Mouse (Mus musculus) gastrocnemius, postnatal 25 days (tissue): ENCODE measurements around the gene Bad. TPM values are rescaled to one million over a fixed set of nuclear protein-coding genes. Genes with fewer than 3 reads are reported as not detected.

Source experiments
- microRNA-seq, 2 experiments: library from miRNA; unstranded; fragments of <30 nt; microRNA quantifications; one replicate each; pipeline ENCODE4 v1.2.0; 2021; ENCODE audit warnings: borderline replicate concordance in 2 of 2
- total RNA-seq, 2 experiments: library from RNA; stranded (reverse); gene quantifications; 1 replicate in 1 of 2; 2 replicates in 1 of 2; pipeline ENCODE4 v1.2.3; 2021

Gene Bad
- total RNA-seq, 2 experiments from 2014 or later: 11.5 to 14.3 TPM

Small RNA genes lying within 50 kb of the gene (microRNA-seq; reads per million reads assigned to microRNA genes)
- gene Mir6990: 3.4 to 3.7 reads per million in 2 experiments

Other genes starting within 250 kb of the Bad start
- 1 to 10 TPM; 6.7 to 7.2 TPM for gene Rps6ka4, start 101.2 kb upstream of the Bad start, total RNA-seq
- under 1 TPM; 0.40 to 0.41 TPM for gene Ccdc88b, start 83.7 kb upstream of the Bad start, total RNA-seq
- 10 to 100 TPM; 28.8 to 32.2 TPM for gene Trmt112, start 32.2 kb upstream of the Bad start, total RNA-seq
- gene Prdx5, start 31.8 kb upstream of the Bad start, total RNA-seq: 100 to 1,000 TPM; 212 to 215 TPM
- 10 to 100 TPM; 86.8 to 89.5 TPM for gene Esrra, start 20.0 kb upstream of the Bad start, total RNA-seq
- gene Catsperz, start 16.5 kb upstream of the Bad start, total RNA-seq: not detected
- gene Kcnk4, start 7.3 kb upstream of the Bad start, total RNA-seq: not detected
- gene Gpr137, start 619 bp downstream of the Bad start, total RNA-seq: 10 to 100 TPM in 1 of 2 experiments, 1 to 10 TPM in 1; 9.5 to 10.9 TPM
- gene Ppp1r14b, start 33.1 kb downstream of the Bad start, total RNA-seq: 100 to 1,000 TPM; 113 to 131 TPM
- gene Plcb3, start 34.6 kb downstream of the Bad start, total RNA-seq: 10 to 100 TPM in 1 of 2 experiments, 1 to 10 TPM in 1; 9.8 to 10.4 TPM
- gene Fkbp2, start 38.6 kb downstream of the Bad start, total RNA-seq: 10 to 100 TPM in 1 of 2 experiments, 1 to 10 TPM in 1; 7.9 to 12.4 TPM
- gene Vegfb, start 45.8 kb downstream of the Bad start, total RNA-seq: 100 to 1,000 TPM; 143 to 156 TPM
- 10 to 100 TPM; 31.3 to 32.9 TPM for gene Dnajc4, start 50.7 kb downstream of the Bad start, total RNA-seq
- gene Nudt22, start 54.3 kb downstream of the Bad start, total RNA-seq: 10 to 100 TPM; 15.6 to 17.2 TPM
- 10 to 100 TPM; 21.5 to 24.5 TPM for gene Trpt1, start 54.3 kb downstream of the Bad start, total RNA-seq
- 1 to 10 TPM in 1 of 2 experiments, under 1 TPM in 1; 0.84 to 1.2 TPM for gene Fermt3, start 77.6 kb downstream of the Bad start, total RNA-seq
- gene Stip1, start 98.1 kb downstream of the Bad start, total RNA-seq: 10 to 100 TPM; 86.5 to 95.6 TPM
- 100 to 1,000 TPM; 227 to 252 TPM for gene Macrod1, start 114.9 kb downstream of the Bad start, total RNA-seq
- gene Flrt1, start 163.9 kb downstream of the Bad start, total RNA-seq: under 1 TPM; 0.31 to 0.35 TPM